Mouse (Mus musculus) layer of hippocampus, postnatal 25 days (tissue): ENCODE results near the gene Pin1. TPM values are rescaled to one million over a fixed set of nuclear protein-coding genes. Genes with fewer than 3 reads are reported as not detected.
A peak's percentile ranks its signal among the peaks of the same experiment; 100 is the strongest.
"Not testable (repeated sequence)": the region's sequence is repeated elsewhere in the genome, so short reads cannot be mapped to it uniquely, and the experiment has no call there.

Experiments
- DNase-seq, 2 experiments: peaks; one replicate each; pipeline ENCODE4 v3.0.0; 2022; ENCODE audit warnings: mixed read lengths in 2 of 2, low spot score in 1 of 2; ENCODE audit errors: extremely low spot score in 1 of 2
- total RNA-seq, 2 experiments: library from RNA; stranded (reverse); gene quantifications; 2 replicates each; pipeline ENCODE4 v1.2.3; 2021

The Pin1 gene
- 10 to 100 TPM; 31.6 to 35.8 TPM for total RNA-seq

DNA sequence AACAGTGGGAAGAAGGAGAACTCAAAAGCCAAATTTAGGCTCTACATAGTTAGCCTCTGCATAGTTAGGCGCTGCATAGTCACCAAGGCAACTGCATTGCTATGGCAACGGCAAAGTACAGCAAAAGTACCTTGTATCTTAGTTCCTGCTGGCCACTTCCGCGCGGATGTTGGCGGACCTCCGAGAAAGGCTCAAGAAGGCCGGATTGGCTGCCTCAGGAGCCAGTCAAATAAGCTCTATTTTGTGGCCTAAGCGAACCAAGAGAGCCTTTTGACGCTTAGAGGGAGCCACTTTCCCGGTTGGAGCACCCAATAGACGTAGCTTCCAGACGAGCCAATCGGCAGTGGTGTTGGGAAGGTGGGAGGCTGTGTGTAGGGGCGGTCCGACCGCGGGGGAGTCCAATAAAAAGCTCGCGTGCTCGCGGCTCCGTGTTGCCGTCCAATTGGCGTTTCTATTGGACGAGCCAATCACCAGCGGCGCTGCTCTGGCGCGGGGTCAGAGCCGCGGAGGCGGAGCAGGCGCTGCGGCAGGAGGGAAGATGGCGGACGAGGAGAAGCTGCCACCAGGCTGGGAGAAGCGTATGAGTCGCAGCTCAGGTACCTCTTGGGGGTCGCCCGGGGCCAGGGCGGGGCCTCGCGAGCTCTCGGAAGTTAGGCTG, at the start of gene Pin1:
Gene Pin1, plus strand, starts transcription at position 494 of the 658 bp plus-strand sequence.
- DNase-seq: peak; percentile 95 to 96

GRCm38 (mm10) chr9:20606269-20606668, 45.6 kb upstream of the Pin1 start:
- no peak for DNase-seq

- peak; percentile 72 to 91 for DNase-seq
These were observed 44.6 kb upstream of the Pin1 start for GRCm38 (mm10) chr9:20607100-20607974.

DNA sequence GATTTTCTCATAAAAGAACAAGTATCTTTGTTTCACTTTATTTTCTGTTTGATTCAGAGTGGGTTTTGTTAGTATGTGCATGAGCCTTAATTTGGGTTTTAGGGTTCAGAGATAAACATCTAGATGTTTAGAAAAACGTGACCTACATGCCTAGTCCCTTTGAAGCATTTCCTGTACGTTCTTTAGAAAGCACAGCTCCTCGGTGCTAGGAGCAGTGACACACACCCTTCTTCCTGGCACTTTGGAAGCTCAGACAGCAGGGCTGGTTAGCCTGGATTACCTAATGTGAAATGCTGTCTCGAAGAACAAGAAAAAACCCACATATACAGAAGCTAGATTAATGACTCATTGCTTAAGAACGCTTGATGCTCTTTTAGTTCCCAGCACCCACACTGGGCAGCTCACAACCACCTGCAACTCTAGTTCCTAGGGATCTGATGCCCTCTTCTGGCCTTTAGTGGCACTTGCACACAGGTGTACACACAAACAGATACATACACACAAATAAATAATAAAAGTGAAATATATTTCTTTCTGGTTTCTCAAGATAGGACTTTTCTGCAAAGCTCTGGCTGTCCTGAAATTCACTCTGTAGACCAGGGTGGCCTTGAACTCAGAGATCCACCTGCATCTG, 41.9 kb upstream of the Pin1 start:
- no peak for DNase-seq

DNA sequence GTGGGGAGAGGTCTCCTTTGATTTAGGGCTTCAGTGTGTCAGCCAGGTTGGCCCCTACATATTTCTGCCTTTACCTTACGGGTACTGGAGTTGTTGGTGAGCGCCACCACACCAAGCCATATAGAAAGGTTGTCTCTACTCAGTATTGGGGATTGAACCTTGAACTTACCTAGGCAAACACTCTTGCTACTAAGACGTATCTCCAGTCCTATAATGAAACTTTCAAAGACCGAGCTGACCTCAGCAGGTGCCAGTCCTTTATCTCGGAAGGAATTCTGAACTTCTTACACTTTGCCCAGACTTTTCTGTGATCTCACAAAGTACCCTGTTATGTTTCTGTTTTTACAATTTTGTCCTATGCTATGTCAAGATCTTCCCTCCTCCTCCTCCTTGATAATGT, 39.9 kb upstream of the Pin1 start:
- DNase-seq: no peak

- no peak for DNase-seq
These were observed 35.2 kb upstream of the Pin1 start for GRCm38 (mm10) chr9:20616685-20617084.

DNA sequence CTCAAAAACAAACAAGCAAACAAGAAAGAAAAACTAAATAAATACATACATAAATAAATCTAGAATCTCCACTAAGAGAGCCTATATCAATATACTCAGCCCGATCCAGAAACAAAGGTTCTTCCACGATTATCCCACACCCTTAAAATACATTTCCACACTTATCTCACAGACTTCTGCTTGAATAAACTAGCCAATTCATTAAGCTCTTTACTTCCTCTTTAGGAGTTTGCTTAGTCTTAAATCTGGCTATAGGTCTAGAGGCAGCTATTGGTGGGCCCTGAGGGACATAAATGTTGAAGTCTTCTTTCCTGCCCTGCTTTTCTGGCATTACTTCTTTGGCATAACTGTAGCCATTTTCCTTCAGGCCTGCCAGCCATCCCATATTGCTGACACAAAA, 20.6 kb upstream of the Pin1 start:
- DNase-seq: no peak

DNA sequence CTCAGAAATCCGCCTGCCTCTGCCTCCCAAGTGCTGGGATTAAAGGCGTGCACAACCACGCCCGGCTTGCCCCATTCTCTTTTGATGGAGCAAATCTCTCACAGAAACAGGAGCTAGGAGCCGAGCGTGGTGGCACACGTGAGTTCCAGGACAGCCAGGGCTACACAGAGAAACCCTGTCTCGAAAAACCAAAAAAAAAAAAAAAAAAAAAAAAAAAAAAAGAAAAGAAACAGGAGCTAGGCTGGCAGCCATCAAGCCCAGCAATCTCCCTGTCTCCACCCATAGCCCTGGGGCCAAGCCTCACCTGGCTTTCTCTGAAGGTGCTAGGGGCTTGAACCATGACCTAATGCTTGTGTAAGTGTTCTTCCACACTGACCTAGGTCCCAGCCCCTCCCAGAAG, 16.2 kb upstream of the Pin1 start:
- not testable (repeated sequence) for DNase-seq

DNA sequence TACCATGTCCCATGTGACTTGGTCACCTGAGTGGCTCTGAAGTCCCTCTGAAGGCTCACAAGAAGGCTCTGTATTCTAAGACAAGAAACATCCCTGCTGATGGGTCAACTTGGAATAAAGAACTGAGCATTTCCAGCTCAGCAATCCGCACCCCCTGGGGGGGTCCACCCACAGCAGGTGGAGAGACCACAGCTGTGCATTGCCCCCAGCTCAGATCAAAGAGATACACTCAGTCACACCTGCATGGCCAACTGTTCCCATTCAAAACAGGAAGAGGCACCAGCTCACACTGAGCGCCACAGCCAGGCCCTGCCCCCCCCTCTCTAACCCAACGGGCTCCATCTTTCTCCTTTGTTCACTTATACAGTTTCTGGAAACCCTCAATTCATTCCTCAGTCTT, 15.6 kb upstream of the Pin1 start:
- DNase-seq: no peak

DNA sequence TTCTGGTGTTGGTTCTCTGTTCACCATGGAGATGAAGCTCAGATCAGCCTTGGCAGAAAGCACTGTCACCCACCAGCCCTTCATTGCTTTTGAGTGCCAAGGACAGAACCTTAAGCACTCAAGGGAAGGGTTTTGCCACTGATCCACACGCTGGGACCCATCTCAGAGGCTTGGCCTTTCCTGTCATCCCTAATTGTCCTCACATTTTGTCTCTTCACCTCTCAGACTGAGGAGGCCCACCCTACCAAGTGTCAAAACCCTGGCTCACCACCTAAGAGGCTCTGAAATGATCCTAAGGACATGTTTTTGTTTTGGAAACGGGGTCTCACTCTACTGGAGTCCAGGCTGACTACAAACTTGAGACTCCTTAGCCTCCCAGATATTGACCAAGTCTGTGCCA, 15.1 kb upstream of the Pin1 start:
- DNase-seq: no peak

DNA sequence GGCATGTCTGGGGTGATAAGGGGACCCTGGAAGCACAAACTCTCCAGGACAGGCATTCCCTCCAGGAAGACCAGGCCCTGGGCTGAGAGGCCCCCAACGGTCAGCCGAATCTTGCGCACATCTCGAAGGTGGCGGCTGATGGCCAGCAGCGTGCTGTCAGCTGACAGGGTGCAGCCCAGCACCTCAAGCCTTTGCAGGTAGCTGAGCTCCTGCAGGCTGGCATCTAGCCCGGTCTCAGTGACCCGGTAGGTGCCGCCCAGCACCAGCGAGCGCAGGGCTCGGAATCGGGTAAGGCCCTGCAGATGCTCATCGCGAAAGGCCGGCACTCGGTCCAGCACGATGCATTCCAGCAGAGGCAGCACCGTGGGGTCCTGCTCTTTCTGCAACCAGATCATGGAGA, 13.3 kb upstream of the Pin1 start:
- no peak for DNase-seq

DNA sequence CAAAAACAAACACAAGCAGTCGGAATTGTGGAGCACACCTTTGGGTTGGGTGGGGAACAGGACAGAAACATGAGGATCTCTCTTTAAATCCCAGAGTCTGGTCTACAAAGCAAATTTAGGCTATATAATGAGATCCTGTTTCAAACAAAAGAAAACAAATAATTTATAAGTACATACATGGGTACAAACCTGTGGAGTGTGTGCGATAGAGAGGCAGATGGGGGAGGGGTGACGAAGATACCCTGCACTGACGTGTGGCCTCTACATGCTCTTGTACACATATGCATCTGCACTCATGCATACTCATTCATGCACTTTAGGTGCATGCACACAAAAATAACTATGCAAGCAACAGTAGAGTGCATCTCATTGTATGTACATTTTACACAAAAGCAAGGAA, 12.4 kb upstream of the Pin1 start:
- DNase-seq: no peak

DNA sequence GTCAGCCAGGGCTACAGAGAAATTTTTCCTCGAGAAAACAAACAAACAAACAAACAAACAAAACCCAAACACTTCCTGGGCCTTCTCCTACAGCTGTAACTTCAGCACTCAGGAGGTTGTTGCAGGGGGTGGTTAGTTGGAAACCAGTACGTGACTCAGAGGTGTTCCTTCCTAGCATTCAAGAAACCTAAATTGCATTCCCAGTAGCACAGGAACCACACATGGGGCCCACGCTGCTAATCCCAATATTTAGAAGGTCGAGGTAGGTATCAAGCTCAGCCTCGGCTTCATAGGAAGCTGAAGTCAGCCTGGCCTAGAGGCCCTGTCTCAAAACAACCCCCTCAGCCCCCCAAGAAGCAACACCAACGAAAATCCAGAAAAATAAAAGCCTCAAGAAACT, 10.4 kb upstream of the Pin1 start:
- DNase-seq: no peak

DNA sequence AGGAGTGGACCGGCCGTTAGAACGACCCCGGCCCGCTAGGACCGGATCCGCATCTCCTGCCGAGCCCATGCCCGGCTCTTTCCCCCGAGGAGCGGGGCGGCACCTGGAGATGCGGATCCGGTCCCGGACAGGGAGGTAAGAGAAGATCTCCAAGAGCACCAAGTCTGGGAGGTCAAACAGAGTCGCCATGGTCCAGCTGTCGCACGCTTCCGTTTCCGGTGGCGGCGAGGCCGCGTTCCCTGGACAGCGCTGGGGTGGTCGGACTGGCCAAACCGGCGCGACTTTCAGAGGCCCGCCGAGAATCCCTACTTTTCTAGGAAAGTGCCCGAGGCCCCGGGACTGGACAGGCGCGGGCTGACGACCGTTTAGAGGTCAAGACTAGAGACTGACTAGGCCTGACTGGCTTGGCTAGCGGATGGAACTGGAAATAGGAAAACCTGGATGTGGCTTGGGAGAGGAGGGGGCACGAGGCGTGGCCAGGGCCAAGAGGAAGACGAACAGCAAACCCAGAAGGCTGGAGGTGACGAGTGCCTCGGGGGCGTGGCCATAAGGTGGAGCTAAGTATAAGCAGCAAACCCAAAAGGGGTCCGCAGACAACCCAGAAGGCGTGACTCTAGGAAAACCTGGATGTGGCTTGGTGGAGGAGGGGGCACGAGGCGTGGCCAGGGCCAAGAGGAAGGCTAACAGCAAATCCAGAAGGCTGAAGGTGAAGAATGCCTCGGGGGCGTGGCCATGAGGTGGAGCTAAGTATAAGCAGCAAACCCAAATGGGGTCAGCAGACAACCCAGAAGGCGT, 9.6 kb upstream of the Pin1 start, which contains the start of gene Ubl5:
Gene Ubl5, plus strand, starts transcription at position 778 of the 795 bp plus-strand sequence.
- DNase-seq: no peak

DNA sequence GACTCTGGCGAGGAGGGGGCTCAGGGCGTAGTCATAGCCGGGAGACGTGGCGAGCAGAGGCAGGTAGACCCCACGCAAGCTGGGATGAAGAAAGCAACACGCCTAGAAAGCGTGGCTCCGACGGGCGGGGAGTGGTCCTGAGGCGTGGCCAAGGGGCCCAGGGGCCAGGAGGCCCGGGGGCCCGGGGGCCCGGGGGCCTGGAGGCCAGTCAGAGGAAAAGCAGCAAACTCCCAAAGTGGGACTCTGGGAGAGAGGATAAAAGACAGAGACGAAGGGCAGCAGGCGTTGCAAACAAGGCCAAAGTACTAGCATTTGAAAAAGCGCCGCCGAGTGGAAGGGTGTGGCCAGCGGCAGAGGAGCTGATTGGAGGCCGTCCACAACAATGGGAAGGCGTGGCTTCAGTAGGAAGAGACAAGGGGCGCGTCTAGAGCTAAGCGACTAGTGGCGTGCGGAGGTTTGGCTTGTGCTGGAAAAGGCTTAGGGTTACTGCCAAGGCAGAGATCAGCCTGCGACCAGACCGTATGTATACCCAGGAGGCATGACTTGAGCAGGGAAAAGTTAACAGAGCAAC, 8.9 kb upstream of the Pin1 start:
- peak in 1 of 2 experiments; percentile 49 for DNase-seq

DNA sequence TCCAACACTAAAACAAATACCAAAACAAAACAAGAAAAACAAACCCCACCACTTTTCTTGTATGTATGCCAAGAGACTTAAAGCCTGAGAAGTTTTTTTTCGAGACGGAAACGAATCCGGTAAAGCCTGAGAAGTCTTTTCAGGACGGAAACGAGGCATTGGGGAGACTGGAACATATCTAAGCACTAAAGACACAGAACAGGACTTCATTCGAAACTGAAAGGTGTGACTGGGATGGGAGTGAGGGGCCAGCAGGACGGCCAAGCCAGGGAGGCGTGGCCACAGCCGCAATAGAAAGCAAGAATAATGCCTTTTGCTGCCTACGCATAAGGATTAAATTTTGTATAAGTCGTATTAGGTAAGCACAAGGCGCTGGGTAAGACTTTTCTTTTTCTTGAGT, 8.1 kb upstream of the Pin1 start:
- no peak for DNase-seq

DNA sequence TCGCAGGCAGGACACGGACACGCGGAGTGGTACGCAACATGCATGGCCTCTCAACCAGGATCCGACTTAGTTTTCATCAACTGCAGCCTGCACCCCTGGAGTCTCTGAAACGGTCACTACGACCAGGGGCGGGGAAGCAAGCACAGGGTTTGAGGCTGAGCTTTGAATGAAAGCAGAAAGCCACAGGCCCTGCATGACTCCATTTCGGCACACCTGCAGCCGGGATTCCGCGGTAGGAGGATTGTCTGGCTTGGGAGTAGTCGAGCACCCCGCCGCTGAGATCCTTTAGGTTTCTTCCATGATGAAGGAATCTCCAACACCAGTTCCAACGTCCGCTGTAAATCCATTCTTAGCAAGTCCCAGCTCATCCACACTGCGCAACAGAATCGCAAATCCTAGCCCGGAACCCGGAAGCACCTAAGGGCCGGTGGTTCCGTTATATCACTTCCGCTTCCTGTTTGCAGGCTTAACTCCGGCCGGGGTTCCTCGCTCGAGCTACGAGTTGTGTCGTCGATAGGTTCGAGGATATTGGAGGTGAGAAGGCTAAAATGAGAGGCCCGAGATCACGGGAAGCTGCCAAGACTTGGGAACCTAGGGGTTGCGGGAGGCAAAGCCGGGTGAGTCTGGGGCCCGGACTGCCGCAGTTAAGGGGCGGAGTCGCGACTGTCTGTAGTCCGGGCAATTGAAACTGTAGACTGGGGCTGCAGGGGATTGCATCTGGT, 7.4 kb upstream of the Pin1 start, which contains the start of gene Fbxl12:
Gene Fbxl12, minus strand, starts transcription at position 408 of the 722 bp plus-strand sequence.
- peak in 1 of 2 experiments; percentile 66 for DNase-seq

GRCm38 (mm10) chr9:20645121-20645520, 6.8 kb upstream of the Pin1 start:
- no peak for DNase-seq

DNA sequence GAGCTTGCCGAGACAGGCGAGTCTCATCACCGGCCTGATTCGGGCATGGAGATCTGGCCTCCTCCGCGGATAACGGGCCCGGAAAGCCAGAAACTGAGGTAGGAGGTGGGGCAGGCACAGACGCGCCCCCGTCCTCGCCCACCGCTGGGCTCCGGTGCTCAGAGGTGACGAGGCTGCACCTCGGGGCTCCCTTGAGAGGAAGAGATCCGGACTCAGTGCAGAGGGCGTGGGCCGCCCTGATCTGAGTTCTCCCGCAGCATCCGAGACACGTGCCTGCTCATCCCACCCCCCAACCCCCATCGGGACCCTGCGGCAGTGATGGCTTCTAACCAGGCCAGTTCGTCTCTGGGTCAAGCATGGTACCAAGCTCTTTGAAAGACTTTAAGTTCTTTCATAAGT, 364 bp downstream of the Pin1 start:
- DNase-seq: no peak
